Mouse (Mus musculus) midbrain, embryonic 16.5 days (tissue): ENCODE data around the gene Esr2. TPM values are rescaled to one million over a fixed set of nuclear protein-coding genes. Genes with fewer than 3 reads are reported as not detected.
"Not testable (repeated sequence)": the region's sequence is repeated elsewhere in the genome, so short reads cannot be mapped to it uniquely, and the experiment has no call there.

Experiments used
- ATAC-seq: fragments of 200-750 bp; cut with Nextera tagmentation; 2 replicates; pipeline ENCODE4 v1.8.0; 2017; ENCODE audit warnings: moderate TSS enrichment
- H3K27ac ChIP-seq: fragments of 300-500 bp; sonication (generic); 2 replicates; pipeline ENCODE4 v1.5.1; 2014; ENCODE audit warnings: mild to moderate bottlenecking, low read length, mixed read lengths
- H3K27me3 ChIP-seq: fragments of 300-500 bp; sonication (generic); 2 replicates; pipeline ENCODE4 v1.6.1; 2014; ENCODE audit warnings: low read depth, low read length, mixed read lengths; ENCODE audit not compliant: control insufficient read depth, insufficient read depth
- H3K36me3 ChIP-seq: fragments of 300-500 bp; sonication (generic); 2 replicates; pipeline ENCODE4 v1.6.1; 2014; ENCODE audit warnings: mild to moderate bottlenecking, low read length, moderate library complexity, mixed read lengths; ENCODE audit not compliant: control insufficient read depth, insufficient read depth
- H3K4me1 ChIP-seq: fragments of 300-500 bp; sonication (generic); 2 replicates; pipeline ENCODE4 v1.6.1; 2014; ENCODE audit warnings: mild to moderate bottlenecking, low read length, mixed read lengths; ENCODE audit not compliant: control insufficient read depth, insufficient read depth
- H3K4me2 ChIP-seq: fragments of 300-500 bp; sonication (generic); 2 replicates; pipeline ENCODE4 v1.6.1; 2014; ENCODE audit warnings: mild to moderate bottlenecking, low read length, mixed read lengths
- H3K4me3 ChIP-seq: fragments of 300-500 bp; sonication (generic); 2 replicates; pipeline ENCODE4 v1.5.1; 2014; ENCODE audit warnings: low read depth, mild to moderate bottlenecking, low read length, moderate library complexity, mixed read lengths
- H3K9ac ChIP-seq: fragments of 300-500 bp; sonication (generic); 2 replicates; pipeline ENCODE4 v1.6.1; 2014; ENCODE audit warnings: low read depth, low read length, mixed read lengths
- H3K9me3 ChIP-seq: fragments of 300-500 bp; sonication (generic); replicated peaks from 2 replicates; pipeline ENCODE4 v1.6.1; 2014; ENCODE audit warnings: mild to moderate bottlenecking, low read length, mixed read lengths; ENCODE audit not compliant: control insufficient read depth, poor library complexity, severe bottlenecking
- WGBS: fragments of 180-500 bp; shearing (Covaris S2); extraction: QIAGEN DNeasy Blood & Tissue Kit; methylation state at CpG from one replicate; pipeline ENCODE4 v1.1.7; 2014; 5-methylcytosine and 5-hydroxymethylcytosine counted together
- polyA plus RNA-seq: library from polyadenylated mRNA; unstranded; fragments of >200 nt; fragmentation: Nextera tagmentation; extraction: Ambion mirVana; gene quantifications from 2 replicates; pipeline ENCODE4 v1.2.1, GENCODE M21; 2015

The Esr2 gene
- polyA plus RNA-seq, 1 experiment from 2014 or later: 0.44 TPM

- WGBS: 86% methylated on average over 6 of the region's 6 CpGs
- no peaks in the 10 kb centered on the region; the same call in 1 of the 2 replicates for H3K4me1 ChIP-seq
- H3K4me2 ChIP-seq: no peak overlapping the region
- no peaks in the 10 kb centered on the region for H3K27me3 ChIP-seq
- no peak overlapping the region for H3K4me3 ChIP-seq
- H3K9me3 ChIP-seq: no peaks in the 10 kb centered on the region
- no peak for ATAC-seq
- H3K9ac ChIP-seq: no peak overlapping the region
- no peak overlapping the region for H3K27ac ChIP-seq
- no peaks in the 10 kb centered on the region for H3K36me3 ChIP-seq
Observed at GRCm38 (mm10) chr12:76180442-76180841, 3.4 kb upstream of the Esr2 start.

GRCm38 (mm10) chr12:76179527-76179926 is 2.5 kb upstream of the Esr2 start:
- Histone ChIP-seq H3K9ac (no peak overlapping the region), H3K9me3 (no peaks in the 10 kb centered on the region), H3K36me3 (no peaks in the 10 kb centered on the region), H3K4me3 (no peak overlapping the region), H3K4me1 (no peaks in the 10 kb centered on the region; the same call in 1 of the 2 replicates), H3K27me3 (no peaks in the 10 kb centered on the region), H3K27ac (no peak overlapping the region), H3K4me2 (no peak overlapping the region)
- 69% methylated on average over 4 of the region's 4 CpGs for WGBS
- ATAC-seq: no peak

GRCm38 (mm10) chr12:76179051-76179450 is 2.0 kb upstream of the Esr2 start:
- H3K9me3 ChIP-seq: no peaks in the 10 kb centered on the region
- H3K4me3 ChIP-seq: no peak overlapping the region
- H3K27me3 ChIP-seq: no peaks in the 10 kb centered on the region
- no peak overlapping the region for H3K4me2 ChIP-seq
- H3K36me3 ChIP-seq: no peaks in the 10 kb centered on the region
- no peaks in the 10 kb centered on the region; the same call in 1 of the 2 replicates for H3K4me1 ChIP-seq
- H3K9ac ChIP-seq: no peak overlapping the region
- no peak overlapping the region for H3K27ac ChIP-seq
- 80% methylated on average over 5 of the region's 5 CpGs for WGBS
- no peak for ATAC-seq

GRCm38 (mm10) chr12:76177864-76178518 is 932 bp upstream of the Esr2 start:
- no peaks in the 10 kb centered on the region for H3K9me3 ChIP-seq
- ATAC-seq: peak; percentile 80
- H3K27me3 ChIP-seq: no peaks in the 10 kb centered on the region
- no peaks in the 10 kb centered on the region for H3K36me3 ChIP-seq
- peak overlapping the region; percentile 93 for H3K4me2 ChIP-seq
- WGBS: 35% methylated on average over 14 of the region's 16 CpGs
- H3K27ac ChIP-seq: no peak overlapping the region
- no peaks in the 10 kb centered on the region; the same call in 1 of the 2 replicates for H3K4me1 ChIP-seq
- peak overlapping the region; percentile 45; the same call in 1 of the 2 replicates for H3K4me3 ChIP-seq
- H3K9ac ChIP-seq: no peak overlapping the region

- 59% methylated on average over 5 of the region's 5 CpGs for WGBS
- H3K36me3 ChIP-seq: no peaks in the 10 kb centered on the region
- H3K27ac ChIP-seq: no peak overlapping the region
- no peak for ATAC-seq
- H3K27me3 ChIP-seq: no peaks in the 10 kb centered on the region
- H3K4me3 ChIP-seq: no peak overlapping the region
- no peaks in the 10 kb centered on the region; the same call in 1 of the 2 replicates for H3K4me1 ChIP-seq
- no peak overlapping the region for H3K9ac ChIP-seq
- no peak overlapping the region for H3K4me2 ChIP-seq
- no peaks in the 10 kb centered on the region for H3K9me3 ChIP-seq
Observed at GRCm38 (mm10) chr12:76165641-76166040, 11.4 kb downstream of the Esr2 start.

GRCm38 (mm10) chr12:76152389-76152788 is 24.7 kb downstream of the Esr2 start:
- 15% methylated on average over 30 of the region's 30 CpGs for WGBS
- not testable (repeated sequence) for H3K27me3 ChIP-seq, H3K4me1 ChIP-seq, H3K27ac ChIP-seq, H3K9me3 ChIP-seq, H3K36me3 ChIP-seq
- Histone ChIP-seq H3K4me3 (peak overlapping the region; percentile 37), H3K9ac (peak overlapping the region; percentile 58), H3K4me2 (peak overlapping the region; percentile 66)
- ATAC-seq: peak; percentile 58; the same call in 1 of the 2 replicates

- Histone ChIP-seq H3K4me2 (no peak overlapping the region), H3K4me3 (no peak overlapping the region), H3K36me3 (no peaks in the 10 kb centered on the region), H3K27ac (no peak overlapping the region), H3K9me3 (no peaks in the 10 kb centered on the region), H3K4me1 (no peaks in the 10 kb centered on the region), H3K27me3 (no peaks in the 10 kb centered on the region), H3K9ac (no peak overlapping the region)
- 24% methylated on average over 6 of the region's 6 CpGs for WGBS
- no peak for ATAC-seq
Observed at GRCm38 (mm10) chr12:76136701-76137100, 40.4 kb downstream of the Esr2 start.

GRCm38 (mm10) chr12:76133081-76133480 is 44.0 kb downstream of the Esr2 start:
- H3K36me3 ChIP-seq, H3K9ac ChIP-seq, H3K4me2 ChIP-seq, H3K9me3 ChIP-seq, H3K4me1 ChIP-seq, H3K27me3 ChIP-seq, H3K4me3 ChIP-seq, H3K27ac ChIP-seq, ATAC-seq: not testable (repeated sequence)
- WGBS: 85% methylated on average over 9 of the region's 9 CpGs

GRCm38 (mm10) chr12:76132591-76132990 is 44.5 kb downstream of the Esr2 start:
- H3K4me3 ChIP-seq: no peak overlapping the region
- no peak for ATAC-seq
- WGBS: 81% methylated on average over 4 of the region's 4 CpGs
- no peak overlapping the region for H3K9ac ChIP-seq
- no peak overlapping the region for H3K4me2 ChIP-seq
- no peaks in the 10 kb centered on the region for H3K27me3 ChIP-seq
- no peak overlapping the region for H3K27ac ChIP-seq
- no peaks in the 10 kb centered on the region for H3K9me3 ChIP-seq
- 0 out of 2 replicates have a peak, but pooled peaks cover 2% of the 10 kb centered on the region for H3K4me1 ChIP-seq
- no peaks in the 10 kb centered on the region for H3K36me3 ChIP-seq
